Mouse (Mus musculus): ENCODE measurements around the gene Ppp1r3d. TPM values are rescaled to one million over a fixed set of nuclear protein-coding genes. Genes with fewer than 3 reads are reported as not detected.

Ppp1r3d gene
- polyA plus RNA-seq, 1 experiment from 2014 or later: 2.1 TPM

GRCm38 (mm10) chr2:178429426-178429825, 15.2 kb upstream of the Ppp1r3d start:
- 82% methylated on average over 6 of the region's 6 CpGs for WGBS
- no peak for ATAC-seq (ENCODE audit: insufficient number of reproducible peaks, insufficient read depth, low FRiP score, low TSS enrichment, low read depth)
- Histone ChIP-seq H3K4me2 (no peak overlapping the region), H3K9me3 (no peaks in the 10 kb centered on the region), H3K27ac (no peak overlapping the region), H3K27me3 (peaks cover 6% of the 10 kb centered on the region; the same call in 1 of the 2 replicates), H3K4me3 (no peak overlapping the region), H3K36me3 (no peaks in the 10 kb centered on the region), H3K4me1 (peaks cover 8% of the 10 kb centered on the region), H3K9ac (no peak overlapping the region)

GRCm38 (mm10) chr2:178428676-178429075, 14.4 kb upstream of the Ppp1r3d start:
- peaks cover 3% of the 10 kb centered on the region for H3K4me1 ChIP-seq
- no peaks in the 10 kb centered on the region for H3K36me3 ChIP-seq
- no peak overlapping the region for H3K4me2 ChIP-seq
- no peak overlapping the region for H3K4me3 ChIP-seq
- no peaks in the 10 kb centered on the region for H3K9me3 ChIP-seq
- peaks cover 6% of the 10 kb centered on the region; the same call in 1 of the 2 replicates for H3K27me3 ChIP-seq
- H3K9ac ChIP-seq: no peak overlapping the region
- WGBS: 86% methylated on average over 4 of the region's 4 CpGs
- no peak for ATAC-seq (ENCODE audit: insufficient number of reproducible peaks, insufficient read depth, low FRiP score, low TSS enrichment, low read depth)
- no peak overlapping the region for H3K27ac ChIP-seq

DNA sequence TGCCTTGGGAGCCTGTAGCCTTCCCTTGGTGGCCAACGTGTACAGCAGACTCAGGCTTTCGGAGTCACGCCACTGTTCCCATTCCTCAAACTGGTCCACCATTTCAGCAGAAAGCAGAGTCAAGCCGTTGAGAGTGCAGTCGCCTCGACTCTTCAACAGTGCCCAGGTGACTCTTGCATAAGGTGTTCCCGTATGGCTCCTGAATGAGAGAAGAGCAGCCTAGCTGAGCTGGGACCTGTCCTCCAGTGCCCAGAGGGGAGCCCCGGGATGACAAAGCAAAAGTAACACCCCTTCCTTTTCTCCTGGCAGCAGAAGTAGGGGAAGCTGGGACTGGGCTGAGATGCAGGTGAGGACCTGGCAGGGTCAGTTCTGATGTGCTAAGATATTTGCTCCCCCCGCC, 13.9 kb upstream of the Ppp1r3d start:
- H3K4me2 ChIP-seq: no peak overlapping the region
- H3K9me3 ChIP-seq: no peaks in the 10 kb centered on the region
- 82% methylated on average over 9 of the region's 9 CpGs for WGBS
- ATAC-seq (ENCODE audit: insufficient number of reproducible peaks, insufficient read depth, low FRiP score, low TSS enrichment, low read depth): no peak
- no peak overlapping the region for H3K9ac ChIP-seq
- H3K4me3 ChIP-seq: no peak overlapping the region
- H3K36me3 ChIP-seq: no peaks in the 10 kb centered on the region
- no peak overlapping the region for H3K27ac ChIP-seq
- peaks cover 5% of the 10 kb centered on the region for H3K4me1 ChIP-seq
- peaks cover 6% of the 10 kb centered on the region; the same call in 1 of the 2 replicates for H3K27me3 ChIP-seq

GRCm38 (mm10) chr2:178427181-178427580, 12.9 kb upstream of the Ppp1r3d start:
- no peak for ATAC-seq (ENCODE audit: insufficient number of reproducible peaks, insufficient read depth, low FRiP score, low TSS enrichment, low read depth)

DNA sequence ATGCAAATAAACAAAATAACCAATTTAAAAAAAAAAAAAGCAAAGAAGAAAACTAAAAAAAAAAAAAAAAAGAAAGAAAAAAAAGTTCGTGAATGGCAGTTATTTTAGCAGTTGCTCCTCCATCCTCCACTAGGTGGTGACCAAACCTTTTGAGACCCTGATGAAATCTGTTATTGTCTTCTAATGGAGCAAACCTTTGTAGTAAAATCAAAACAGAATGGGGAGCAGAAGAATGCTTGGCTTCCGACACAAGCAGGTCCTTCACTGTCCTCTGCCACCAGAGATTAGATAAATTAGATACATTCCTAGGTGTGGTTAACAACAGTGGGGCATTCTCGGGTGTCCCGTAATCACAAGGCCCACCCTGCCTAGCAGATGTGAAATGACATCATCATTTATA, 12.0 kb upstream of the Ppp1r3d start:
- Histone ChIP-seq H3K4me3 (no peak overlapping the region), H3K27ac (no peak overlapping the region), H3K9me3 (no peaks in the 10 kb centered on the region), H3K27me3 (peaks cover 6% of the 10 kb centered on the region; the same call in 1 of the 2 replicates), H3K4me2 (no peak overlapping the region), H3K4me1 (peaks cover 25% of the 10 kb centered on the region), H3K36me3 (no peaks in the 10 kb centered on the region), H3K9ac (no peak overlapping the region)
- 24% methylated on average over 4 of the region's 4 CpGs for WGBS
- no peak for ATAC-seq (ENCODE audit: insufficient number of reproducible peaks, insufficient read depth, low FRiP score, low TSS enrichment, low read depth)

More at GRCm38 (mm10) chr2:178427181-178427580, 12.9 kb upstream of the Ppp1r3d start:
- Histone ChIP-seq H3K36me3 (no peaks in the 10 kb centered on the region), H3K4me2 (no peak overlapping the region), H3K9me3 (no peaks in the 10 kb centered on the region), H3K27me3 (peaks cover 6% of the 10 kb centered on the region; the same call in 1 of the 2 replicates), H3K27ac (no peak overlapping the region), H3K4me1 (peaks cover 15% of the 10 kb centered on the region), H3K4me3 (no peak overlapping the region), H3K9ac (no peak overlapping the region)
- 88% methylated on average over 5 of the region's 5 CpGs for WGBS

- ATAC-seq (ENCODE audit: insufficient number of reproducible peaks, insufficient read depth, low FRiP score, low TSS enrichment, low read depth): no peak
- WGBS: 67% methylated on average over 5 of the region's 5 CpGs
- Histone ChIP-seq H3K9me3 (no peaks in the 10 kb centered on the region), H3K4me2 (no peak overlapping the region), H3K27me3 (peaks cover 6% of the 10 kb centered on the region; the same call in 1 of the 2 replicates), H3K4me1 (peaks cover 27% of the 10 kb centered on the region), H3K27ac (no peak overlapping the region), H3K4me3 (no peak overlapping the region), H3K36me3 (peaks cover under 1% of the 10 kb centered on the region), H3K9ac (no peak overlapping the region)
These were observed 9.0 kb upstream of the Ppp1r3d start for GRCm38 (mm10) chr2:178423223-178423622.

- Histone ChIP-seq H3K27me3 (peaks cover 4% of the 10 kb centered on the region; the same call in 1 of the 2 replicates), H3K4me3 (no peak overlapping the region), H3K9ac (no peak overlapping the region), H3K4me2 (no peak overlapping the region), H3K4me1 (peaks cover 27% of the 10 kb centered on the region), H3K9me3 (no peaks in the 10 kb centered on the region), H3K27ac (no peak overlapping the region), H3K36me3 (peaks cover 6% of the 10 kb centered on the region)
- 15% methylated on average over 2 of the region's 3 CpGs for WGBS
- no peak for ATAC-seq (ENCODE audit: insufficient number of reproducible peaks, insufficient read depth, low FRiP score, low TSS enrichment, low read depth)
These were observed 7.9 kb upstream of the Ppp1r3d start for GRCm38 (mm10) chr2:178422186-178422585.

DNA sequence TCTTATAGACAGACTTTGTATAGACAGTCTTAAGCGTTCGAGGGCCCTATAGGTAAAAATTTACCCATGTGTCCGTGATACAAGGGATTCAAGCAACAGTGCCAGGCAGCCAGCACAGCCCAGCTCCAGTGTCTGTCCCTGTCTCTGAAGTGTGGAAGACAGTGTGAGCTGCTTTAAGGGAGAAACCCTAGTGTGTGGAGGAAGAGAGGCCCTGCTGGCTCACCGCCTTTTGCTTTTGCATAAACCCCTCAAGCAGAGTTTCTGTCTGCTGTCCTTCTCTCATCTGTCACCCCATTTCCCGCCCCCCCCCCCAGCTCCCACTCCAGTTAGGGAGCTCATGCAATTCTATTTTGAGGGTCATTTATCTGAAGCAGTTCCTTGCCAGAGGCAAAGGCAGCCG, 7.3 kb upstream of the Ppp1r3d start:
- H3K27ac ChIP-seq: peak overlapping the region; percentile 57

GRCm38 (mm10) chr2:178420576-178420975, 6.3 kb upstream of the Ppp1r3d start:
- no peaks in the 10 kb centered on the region for H3K9me3 ChIP-seq
- H3K27ac ChIP-seq: no peak overlapping the region
- no peak for ATAC-seq (ENCODE audit: insufficient number of reproducible peaks, insufficient read depth, low FRiP score, low TSS enrichment, low read depth)
- WGBS: 78% methylated on average over 9 of the region's 9 CpGs
- H3K4me1 ChIP-seq: peaks cover 27% of the 10 kb centered on the region
- no peak overlapping the region for H3K4me2 ChIP-seq
- peaks cover 6% of the 10 kb centered on the region for H3K36me3 ChIP-seq
- H3K9ac ChIP-seq: no peak overlapping the region
- H3K4me3 ChIP-seq: no peak overlapping the region
- no peaks in the 10 kb centered on the region for H3K27me3 ChIP-seq

More for the DNA sequence above, 7.3 kb upstream of the Ppp1r3d start:
- H3K27me3 ChIP-seq: no peaks in the 10 kb centered on the region
- H3K4me1 ChIP-seq: peaks cover 27% of the 10 kb centered on the region
- WGBS: 37% methylated on average over 6 of the region's 6 CpGs
- no peak overlapping the region for H3K4me2 ChIP-seq
- H3K36me3 ChIP-seq: peaks cover 6% of the 10 kb centered on the region
- no peak overlapping the region for H3K4me3 ChIP-seq
- no peaks in the 10 kb centered on the region for H3K9me3 ChIP-seq
- H3K9ac ChIP-seq: no peak overlapping the region
- no peak for ATAC-seq (ENCODE audit: insufficient number of reproducible peaks, insufficient read depth, low FRiP score, low TSS enrichment, low read depth)

GRCm38 (mm10) chr2:178416970-178417369, 2.7 kb upstream of the Ppp1r3d start:
- H3K4me1 ChIP-seq: peaks cover 35% of the 10 kb centered on the region

GRCm38 (mm10) chr2:178416427-178416826, 2.2 kb upstream of the Ppp1r3d start:
- ATAC-seq (ENCODE audit: insufficient number of reproducible peaks, insufficient read depth, low FRiP score, low TSS enrichment, low read depth): no peak
- no peak overlapping the region for H3K4me2 ChIP-seq
- no peak overlapping the region for H3K27ac ChIP-seq
- H3K36me3 ChIP-seq: peaks cover 6% of the 10 kb centered on the region
- peaks cover 22% of the 10 kb centered on the region for H3K27me3 ChIP-seq
- H3K9ac ChIP-seq: no peak overlapping the region
- no peaks in the 10 kb centered on the region for H3K9me3 ChIP-seq
- H3K4me3 ChIP-seq: no peak overlapping the region
- WGBS: 45% methylated on average over 13 of the region's 13 CpGs
- H3K4me1 ChIP-seq: peaks cover 30% of the 10 kb centered on the region

More at GRCm38 (mm10) chr2:178416970-178417369, 2.7 kb upstream of the Ppp1r3d start:
- no peaks in the 10 kb centered on the region for H3K9me3 ChIP-seq
- ATAC-seq (ENCODE audit: insufficient number of reproducible peaks, insufficient read depth, low FRiP score, low TSS enrichment, low read depth): no peak
- no peak overlapping the region for H3K27ac ChIP-seq
- no peak overlapping the region for H3K4me2 ChIP-seq
- H3K4me3 ChIP-seq: no peak overlapping the region
- peaks cover 18% of the 10 kb centered on the region for H3K27me3 ChIP-seq
- H3K36me3 ChIP-seq: peaks cover 6% of the 10 kb centered on the region
- 68% methylated on average over 4 of the region's 4 CpGs for WGBS
- H3K9ac ChIP-seq: no peak overlapping the region

DNA sequence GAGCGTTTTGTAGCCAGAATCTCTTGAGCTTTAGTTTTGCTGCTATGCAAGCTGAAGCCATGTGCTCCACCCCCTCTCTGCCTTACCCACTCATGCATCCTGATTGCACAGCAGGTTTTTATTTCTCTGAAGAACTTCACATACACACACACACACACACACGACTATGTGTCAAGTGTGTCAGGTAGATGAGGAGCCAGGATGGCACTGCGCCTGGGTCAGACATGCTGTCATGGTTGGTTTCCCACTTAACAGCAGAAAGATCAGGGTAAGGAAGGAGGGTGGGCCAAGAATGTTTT, 827 bp upstream of the Ppp1r3d start:
- H3K4me2 ChIP-seq: peak overlapping the region; percentile 100
- H3K4me1 ChIP-seq: peaks cover 23% of the 10 kb centered on the region
- peak overlapping the region; percentile 75; the same call in 1 of the 2 replicates for H3K9ac ChIP-seq
- H3K36me3 ChIP-seq: peaks cover 6% of the 10 kb centered on the region
- H3K27ac ChIP-seq: peak overlapping the region; percentile 51; the same call in 1 of the 2 replicates
- H3K9me3 ChIP-seq: no peaks in the 10 kb centered on the region
- no peak for ATAC-seq (ENCODE audit: insufficient number of reproducible peaks, insufficient read depth, low FRiP score, low TSS enrichment, low read depth)
- peaks cover 22% of the 10 kb centered on the region for H3K27me3 ChIP-seq
- WGBS: 22% methylated on average over 3 of the region's 3 CpGs
- H3K4me3 ChIP-seq: peak overlapping the region; percentile 66

Measured in embryonic facial prominence, embryonic 13.5 days (tissue).